Mouse (Mus musculus): ENCODE data around the gene Alkbh3. TPM values are rescaled to one million over a fixed set of nuclear protein-coding genes. Genes with fewer than 3 reads are reported as not detected.
A peak's percentile ranks its signal among the peaks of the same experiment; 100 is the strongest.

The Alkbh3 gene
- polyA plus RNA-seq, 1 experiment from 2014 or later, result 75.0 TPM

GRCm38 (mm10) chr2:94001411-94001810 lies 9.2 kb downstream of the Alkbh3 start:
- ATAC-seq (replicated peaks; ENCODE audit: low FRiP score, low read depth) (no peak), DNase-seq (ENCODE audit: low spot score) (no peak)
- H3K9ac ChIP-seq (ENCODE audit: low read depth, low read length), result no peak overlapping the region
- H3K27me3 ChIP-seq (ENCODE audit: insufficient read depth, low read length), result no peaks in the 10 kb centered on the region
- H3K4me1 ChIP-seq (replicated peaks; ENCODE audit: insufficient read depth, low read length), result no peaks in the 10 kb centered on the region
- H3K4me2 ChIP-seq (ENCODE audit: low read length), result no peak overlapping the region
- peaks cover 36% of the 10 kb centered on the region for H3K36me3 ChIP-seq (ENCODE audit: insufficient read depth, low read length)
- peak overlapping the region; percentile 3; the same call in 1 of the 2 replicates for H3K27ac ChIP-seq
- TF ChIP-seq CTCF (IDR thresholded peaks at IDR 0.05; ENCODE audit: low read depth), result no peak; the same call in 1 of the 2 replicates
- no peaks in the 10 kb centered on the region for H3K9me3 ChIP-seq (replicated peaks; ENCODE audit: low read length)
- WGBS, result 83% methylated on average over 6 of the region's 6 CpGs
- no peak overlapping the region for H3K4me3 ChIP-seq (replicated peaks; ENCODE audit: low read depth, low read length)

DNA sequence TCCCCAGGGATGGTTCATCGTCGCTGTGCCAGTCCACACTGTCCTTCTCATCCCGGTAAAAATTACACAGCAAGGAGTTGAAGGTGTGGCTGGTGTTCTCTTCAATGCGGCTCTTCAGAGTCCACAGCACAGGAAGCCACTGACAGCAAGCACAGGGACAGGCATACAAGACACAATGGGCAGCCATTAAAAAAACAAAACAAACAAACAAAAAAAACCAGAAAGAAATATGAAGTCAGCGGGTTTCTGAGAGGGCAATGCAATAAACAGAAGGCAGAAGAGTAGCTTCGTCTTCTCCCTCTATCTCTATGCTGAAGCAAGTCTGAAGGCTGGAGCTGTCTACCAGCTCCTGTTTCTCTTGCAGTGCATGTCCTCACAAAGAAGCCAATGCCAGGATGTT lies 14.4 kb downstream of the Alkbh3 start, which contains the start of gene Gm27027:
Gm27027 (minus strand) TSS at position 101 of the 400 bp plus-strand sequence.
- 91% methylated on average over 6 of the region's 6 CpGs for WGBS
- Histone ChIP-seq H3K4me1 (replicated peaks; ENCODE audit: insufficient read depth, low read length) (no peaks in the 10 kb centered on the region), H3K36me3 (ENCODE audit: insufficient read depth, low read length) (peaks cover 59% of the 10 kb centered on the region), H3K9ac (ENCODE audit: low read depth, low read length) (no peak within 1 kb of the TSS), H3K27ac (no peak within 1 kb of the TSS), H3K27me3 (ENCODE audit: insufficient read depth, low read length) (no peaks in the 10 kb centered on the region), H3K4me2 (ENCODE audit: low read length) (no peak within 1 kb of the TSS), H3K9me3 (replicated peaks; ENCODE audit: low read length) (no peaks in the 10 kb centered on the region), H3K4me3 (replicated peaks; ENCODE audit: low read depth, low read length) (no peak within 1 kb of the TSS)
- ATAC-seq (replicated peaks; ENCODE audit: low FRiP score, low read depth) (no peak), DNase-seq (ENCODE audit: low spot score) (no peak)
- no peak for TF ChIP-seq CTCF (IDR thresholded peaks at IDR 0.05; ENCODE audit: low read depth)

DNA sequence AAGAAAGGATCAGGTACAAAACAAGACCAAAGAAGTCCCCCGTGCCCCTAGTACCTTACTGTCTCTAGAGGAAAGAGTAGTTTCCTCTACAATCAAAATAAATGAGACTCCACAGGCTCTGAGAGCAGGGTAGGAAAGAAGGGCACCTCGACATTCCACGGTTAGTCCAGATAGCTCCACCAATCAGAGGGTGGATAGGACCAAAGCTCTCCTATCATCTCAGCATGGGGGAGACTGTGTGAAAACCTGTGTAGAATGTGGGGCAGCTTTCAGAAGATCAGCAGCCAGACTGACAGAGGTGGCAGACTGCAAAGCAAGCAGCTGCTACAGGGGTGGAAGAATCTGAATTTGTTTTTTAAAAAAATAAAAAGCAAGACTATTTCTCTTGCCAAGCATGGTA lies 17.8 kb downstream of the Alkbh3 start:
- no peaks in the 10 kb centered on the region for H3K4me1 ChIP-seq (replicated peaks; ENCODE audit: insufficient read depth, low read length)
- no peak for DNase-seq (ENCODE audit: low spot score)
- no peak overlapping the region for H3K4me3 ChIP-seq (replicated peaks; ENCODE audit: low read depth, low read length)
- no peak overlapping the region for H3K9ac ChIP-seq (ENCODE audit: low read depth, low read length)
- no peak overlapping the region for H3K4me2 ChIP-seq (ENCODE audit: low read length)
- H3K27ac ChIP-seq, result no peak overlapping the region
- H3K27me3 ChIP-seq (ENCODE audit: insufficient read depth, low read length), result no peaks in the 10 kb centered on the region
- peaks cover 62% of the 10 kb centered on the region for H3K36me3 ChIP-seq (ENCODE audit: insufficient read depth, low read length)
- WGBS, result 61% methylated on average over 3 of the region's 3 CpGs
- no peaks in the 10 kb centered on the region for H3K9me3 ChIP-seq (replicated peaks; ENCODE audit: low read length)
- ATAC-seq (replicated peaks; ENCODE audit: low FRiP score, low read depth), result no peak
- no peak for TF ChIP-seq CTCF (IDR thresholded peaks at IDR 0.05; ENCODE audit: low read depth)

- DNase-seq (ENCODE audit: low spot score), result peak; percentile 58
- no peak for ATAC-seq (replicated peaks; ENCODE audit: low FRiP score, low read depth)
- H3K4me2 ChIP-seq (ENCODE audit: low read length), result no peak overlapping the region
- H3K36me3 ChIP-seq (ENCODE audit: insufficient read depth, low read length), result peaks cover 65% of the 10 kb centered on the region
- no peak overlapping the region for H3K4me3 ChIP-seq (replicated peaks; ENCODE audit: low read depth, low read length)
- no peak overlapping the region for H3K27ac ChIP-seq
- no peaks in the 10 kb centered on the region for H3K27me3 ChIP-seq (ENCODE audit: insufficient read depth, low read length)
- 40% methylated on average over 5 of the region's 5 CpGs for WGBS
- H3K4me1 ChIP-seq (replicated peaks; ENCODE audit: insufficient read depth, low read length), result no peaks in the 10 kb centered on the region
- no peak overlapping the region for H3K9ac ChIP-seq (ENCODE audit: low read depth, low read length)
- TF ChIP-seq CTCF (IDR thresholded peaks at IDR 0.05; ENCODE audit: low read depth), result no peak
- H3K9me3 ChIP-seq (replicated peaks; ENCODE audit: low read length), result no peaks in the 10 kb centered on the region
These were observed 18.3 kb downstream of the Alkbh3 start for GRCm38 (mm10) chr2:93992259-93992658.

DNA sequence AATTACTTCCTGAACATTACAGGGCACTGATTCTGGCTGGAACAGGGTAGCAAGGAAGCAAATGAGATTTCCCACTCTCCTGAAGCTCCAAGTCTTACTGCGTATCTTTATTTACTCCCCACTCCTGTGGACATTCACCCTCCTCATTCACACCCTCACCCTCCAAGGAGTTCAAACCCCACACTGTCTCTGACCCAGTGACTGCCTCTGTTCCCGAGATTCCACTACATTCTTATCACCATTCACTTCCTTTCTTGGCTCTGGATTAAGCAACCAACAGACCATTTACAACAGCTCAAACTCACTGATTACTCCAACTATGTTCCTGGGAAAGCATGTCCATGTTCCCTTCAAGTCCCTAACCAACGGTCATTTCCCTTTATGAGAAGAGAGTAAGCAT lies 19.3 kb downstream of the Alkbh3 start:
- H3K9me3 ChIP-seq (replicated peaks; ENCODE audit: low read length), result no peaks in the 10 kb centered on the region
- H3K27me3 ChIP-seq (ENCODE audit: insufficient read depth, low read length), result no peaks in the 10 kb centered on the region
- ATAC-seq (replicated peaks; ENCODE audit: low FRiP score, low read depth) (no peak), DNase-seq (ENCODE audit: low spot score) (no peak)
- no peak for TF ChIP-seq CTCF (IDR thresholded peaks at IDR 0.05; ENCODE audit: low read depth)
- H3K27ac ChIP-seq, result no peak overlapping the region
- H3K4me1 ChIP-seq (replicated peaks; ENCODE audit: insufficient read depth, low read length), result no peaks in the 10 kb centered on the region; the same call in 1 of the 2 replicates
- H3K4me3 ChIP-seq (replicated peaks; ENCODE audit: low read depth, low read length), result no peak overlapping the region
- no peak overlapping the region for H3K9ac ChIP-seq (ENCODE audit: low read depth, low read length)
- WGBS, result 74% methylated on average over 3 of the region's 3 CpGs
- H3K4me2 ChIP-seq (ENCODE audit: low read length), result no peak overlapping the region
- H3K36me3 ChIP-seq (ENCODE audit: insufficient read depth, low read length), result peaks cover 58% of the 10 kb centered on the region

DNA sequence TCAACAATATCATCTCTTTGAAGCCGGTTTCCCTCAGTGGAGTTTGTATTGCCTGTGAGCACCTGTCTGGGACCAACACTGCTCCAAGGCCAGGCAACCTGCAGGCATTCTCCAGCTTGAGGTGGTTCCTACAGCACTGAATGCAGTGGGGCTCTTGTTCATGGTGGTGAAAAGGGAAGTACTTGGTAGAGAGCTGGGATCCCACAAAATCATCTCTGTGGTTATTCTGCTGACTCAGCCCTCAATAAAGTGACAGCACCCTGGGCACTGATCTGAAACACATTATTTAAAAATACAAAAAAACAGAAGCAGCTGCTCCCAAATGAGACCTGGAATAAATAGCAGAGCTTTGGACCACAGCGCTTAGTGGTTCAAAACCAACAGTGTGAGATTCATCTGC lies 22.2 kb downstream of the Alkbh3 start:
- DNase-seq (ENCODE audit: low spot score) (no peak), ATAC-seq (replicated peaks; ENCODE audit: low FRiP score, low read depth) (no peak)
- WGBS, result 94% methylated on average over 2 of the region's 2 CpGs
- H3K36me3 ChIP-seq (ENCODE audit: insufficient read depth, low read length), result peaks cover 34% of the 10 kb centered on the region
- H3K9me3 ChIP-seq (replicated peaks; ENCODE audit: low read length), result no peaks in the 10 kb centered on the region
- H3K27me3 ChIP-seq (ENCODE audit: insufficient read depth, low read length), result no peaks in the 10 kb centered on the region
- peaks cover 6% of the 10 kb centered on the region; the same call in 1 of the 2 replicates for H3K4me1 ChIP-seq (replicated peaks; ENCODE audit: insufficient read depth, low read length)
- no peak overlapping the region for H3K27ac ChIP-seq
- H3K4me3 ChIP-seq (replicated peaks; ENCODE audit: low read depth, low read length), result no peak overlapping the region
- no peak for TF ChIP-seq CTCF (IDR thresholded peaks at IDR 0.05; ENCODE audit: low read depth)
- H3K4me2 ChIP-seq (ENCODE audit: low read length), result no peak overlapping the region
- no peak overlapping the region for H3K9ac ChIP-seq (ENCODE audit: low read depth, low read length)

All from kidney, postnatal 0 days (tissue).